Mouse (Mus musculus): ENCODE data around the gene Nrip1. TPM values are rescaled to one million over a fixed set of nuclear protein-coding genes. Genes with fewer than 3 reads are reported as not detected.
A peak's percentile ranks its signal among the peaks of the same experiment; 100 is the strongest.

Gene Nrip1
- polyA plus RNA-seq, 1 experiment from 2014 or later = 38.9 TPM

- Histone ChIP-seq H3K9ac (no peak overlapping the region), H3K27ac (no peak overlapping the region), H3K4me2 (replicated peaks) (peak overlapping the region; percentile 67), H3K4me1 (peaks cover 19% of the 10 kb centered on the region), H3K27me3 (replicated peaks) (no peaks in the 10 kb centered on the region), H3K36me3 (no peaks in the 10 kb centered on the region), H3K9me3 (no peaks in the 10 kb centered on the region), H3K4me3 (no peak overlapping the region)
- ATAC-seq (ENCODE audit: low FRiP score, low read depth) = no peak
- 35% methylated on average over 6 of the region's 6 CpGs for WGBS
These were observed 3.4 kb downstream of the Nrip1 start for GRCm38 (mm10) chr16:76370041-76370715.

- Histone ChIP-seq H3K9me3 (no peaks in the 10 kb centered on the region), H3K9ac (no peak overlapping the region), H3K27me3 (replicated peaks) (no peaks in the 10 kb centered on the region), H3K36me3 (no peaks in the 10 kb centered on the region), H3K4me1 (peaks cover 21% of the 10 kb centered on the region), H3K4me3 (no peak overlapping the region), H3K4me2 (replicated peaks) (no peak overlapping the region), H3K27ac (no peak overlapping the region)
- 83% methylated on average over 9 of the region's 9 CpGs for WGBS
- ATAC-seq (ENCODE audit: low FRiP score, low read depth) = no peak
These were observed 4.4 kb downstream of the Nrip1 start for GRCm38 (mm10) chr16:76369236-76369635.

- no peak overlapping the region for H3K27ac ChIP-seq
- H3K27me3 ChIP-seq (replicated peaks) = no peaks in the 10 kb centered on the region
- H3K4me1 ChIP-seq = peaks cover 21% of the 10 kb centered on the region
- H3K36me3 ChIP-seq = no peaks in the 10 kb centered on the region
- WGBS = 89% methylated on average over 12 of the region's 12 CpGs
- no peaks in the 10 kb centered on the region for H3K9me3 ChIP-seq
- no peak overlapping the region for H3K9ac ChIP-seq
- ATAC-seq (ENCODE audit: low FRiP score, low read depth) = no peak
- H3K4me2 ChIP-seq (replicated peaks) = no peak overlapping the region
- H3K4me3 ChIP-seq = no peak overlapping the region
These were observed 6.2 kb downstream of the Nrip1 start for GRCm38 (mm10) chr16:76367261-76367908.

GRCm38 (mm10) chr16:76365790-76366406 is 7.7 kb downstream of the Nrip1 start:
- ATAC-seq (ENCODE audit: low FRiP score, low read depth) = peak; percentile 54
- Histone ChIP-seq H3K36me3 (no peaks in the 10 kb centered on the region), H3K4me1 (peaks cover 12% of the 10 kb centered on the region), H3K9ac (no peak overlapping the region), H3K27me3 (replicated peaks) (no peaks in the 10 kb centered on the region), H3K4me3 (no peak overlapping the region), H3K4me2 (replicated peaks) (peak overlapping the region; percentile 31; the same call in 1 of the 2 replicates), H3K9me3 (no peaks in the 10 kb centered on the region), H3K27ac (no peak overlapping the region)
- 55% methylated on average over 17 of the region's 17 CpGs for WGBS

- Histone ChIP-seq H3K9ac (no peak overlapping the region), H3K36me3 (no peaks in the 10 kb centered on the region), H3K9me3 (no peaks in the 10 kb centered on the region), H3K27me3 (replicated peaks) (no peaks in the 10 kb centered on the region), H3K27ac (no peak overlapping the region), H3K4me2 (replicated peaks) (peak overlapping the region; percentile 31), H3K4me3 (no peak overlapping the region), H3K4me1 (peaks cover 8% of the 10 kb centered on the region)
- ATAC-seq (ENCODE audit: low FRiP score, low read depth) = 0 out of 2 replicates have a peak, but pooled peaks have one; percentile 27
- 54% methylated on average over 10 of the region's 10 CpGs for WGBS
These were observed 8.4 kb downstream of the Nrip1 start for GRCm38 (mm10) chr16:76365237-76365636.

- H3K4me1 ChIP-seq = peaks cover 8% of the 10 kb centered on the region
- no peak overlapping the region for H3K4me2 ChIP-seq (replicated peaks)
- ATAC-seq (ENCODE audit: low FRiP score, low read depth) = no peak
- 96% methylated on average over 3 of the region's 3 CpGs for WGBS
- H3K9me3 ChIP-seq = no peaks in the 10 kb centered on the region
- H3K36me3 ChIP-seq = no peaks in the 10 kb centered on the region
- H3K27ac ChIP-seq = no peak overlapping the region
- H3K27me3 ChIP-seq (replicated peaks) = no peaks in the 10 kb centered on the region
- H3K4me3 ChIP-seq = no peak overlapping the region
- H3K9ac ChIP-seq = no peak overlapping the region
These were observed 10.0 kb downstream of the Nrip1 start for GRCm38 (mm10) chr16:76363641-76364040.

GRCm38 (mm10) chr16:76362982-76363381 is 10.6 kb downstream of the Nrip1 start:
- H3K27me3 ChIP-seq (replicated peaks) = no peaks in the 10 kb centered on the region
- no peak overlapping the region for H3K4me2 ChIP-seq (replicated peaks)
- H3K27ac ChIP-seq = no peak overlapping the region
- no peak overlapping the region for H3K4me3 ChIP-seq
- H3K4me1 ChIP-seq = peaks cover 13% of the 10 kb centered on the region
- WGBS = 96% methylated on average over 12 of the region's 12 CpGs
- no peaks in the 10 kb centered on the region for H3K9me3 ChIP-seq
- no peak overlapping the region for H3K9ac ChIP-seq
- ATAC-seq (ENCODE audit: low FRiP score, low read depth) = no peak
- H3K36me3 ChIP-seq = no peaks in the 10 kb centered on the region

- Histone ChIP-seq H3K9me3 (no peaks in the 10 kb centered on the region), H3K4me2 (replicated peaks) (no peak overlapping the region), H3K36me3 (no peaks in the 10 kb centered on the region), H3K4me1 (peaks cover 10% of the 10 kb centered on the region), H3K27ac (no peak overlapping the region), H3K4me3 (no peak overlapping the region), H3K9ac (no peak overlapping the region), H3K27me3 (replicated peaks) (no peaks in the 10 kb centered on the region)
- ATAC-seq (ENCODE audit: low FRiP score, low read depth) = no peak
- 92% methylated on average over 6 of the region's 6 CpGs for WGBS
These were observed 13.2 kb downstream of the Nrip1 start for GRCm38 (mm10) chr16:76360441-76360840.

GRCm38 (mm10) chr16:76358757-76359156 is 14.9 kb downstream of the Nrip1 start:
- Histone ChIP-seq H3K9ac (no peak overlapping the region), H3K27me3 (replicated peaks) (no peaks in the 10 kb centered on the region), H3K27ac (no peak overlapping the region), H3K4me2 (replicated peaks) (no peak overlapping the region), H3K4me3 (no peak overlapping the region), H3K36me3 (no peaks in the 10 kb centered on the region), H3K9me3 (no peaks in the 10 kb centered on the region), H3K4me1 (peaks cover 6% of the 10 kb centered on the region)
- ATAC-seq (ENCODE audit: low FRiP score, low read depth) = no peak
- 56% methylated on average over 4 of the region's 4 CpGs for WGBS

- Histone ChIP-seq H3K27me3 (replicated peaks) (no peaks in the 10 kb centered on the region), H3K9me3 (no peaks in the 10 kb centered on the region), H3K4me1 (peaks cover 6% of the 10 kb centered on the region), H3K36me3 (no peaks in the 10 kb centered on the region), H3K9ac (no peak overlapping the region), H3K4me3 (no peak overlapping the region), H3K4me2 (replicated peaks) (no peak overlapping the region), H3K27ac (no peak overlapping the region)
- WGBS = 75% methylated on average over 18 of the region's 18 CpGs
- no peak for ATAC-seq (ENCODE audit: low FRiP score, low read depth)
These were observed 15.4 kb downstream of the Nrip1 start for GRCm38 (mm10) chr16:76358128-76358748.

- Histone ChIP-seq H3K36me3 (no peaks in the 10 kb centered on the region), H3K27ac (no peak overlapping the region), H3K4me2 (replicated peaks) (no peak overlapping the region), H3K9ac (no peak overlapping the region), H3K4me1 (peaks cover 6% of the 10 kb centered on the region), H3K27me3 (replicated peaks) (no peaks in the 10 kb centered on the region), H3K9me3 (no peaks in the 10 kb centered on the region), H3K4me3 (no peak overlapping the region)
- 93% methylated on average over 12 of the region's 12 CpGs for WGBS
- no peak for ATAC-seq (ENCODE audit: low FRiP score, low read depth)
These were observed 16.5 kb downstream of the Nrip1 start for GRCm38 (mm10) chr16:76357155-76357554.

- 95% methylated on average over 14 of the region's 14 CpGs for WGBS
These were observed 17.6 kb downstream of the Nrip1 start for GRCm38 (mm10) chr16:76355947-76356550.

More at GRCm38 (mm10) chr16:76355947-76356550, 17.6 kb downstream of the Nrip1 start:
- H3K27me3 ChIP-seq (replicated peaks) = no peaks in the 10 kb centered on the region
- no peaks in the 10 kb centered on the region for H3K36me3 ChIP-seq
- no peak overlapping the region for H3K9ac ChIP-seq
- no peak overlapping the region for H3K4me3 ChIP-seq
- H3K4me1 ChIP-seq = peaks cover 6% of the 10 kb centered on the region
- no peak overlapping the region for H3K4me2 ChIP-seq (replicated peaks)
- ATAC-seq (ENCODE audit: low FRiP score, low read depth) = no peak
- no peaks in the 10 kb centered on the region for H3K9me3 ChIP-seq
- no peak overlapping the region for H3K27ac ChIP-seq
